Mouse (Mus musculus) kidney, adult 2 months (tissue): ENCODE results near the gene Fancg.

Source experiments
- CTCF ChIP-seq: fragments of 200-500 bp; conservative IDR thresholded peaks from 2 replicates; pipeline ENCODE4 v1.5.1; 2011; ENCODE audit warnings: low read depth, mild to moderate bottlenecking, control low read depth, low read length, moderate library complexity, mixed read lengths; ENCODE audit not compliant: insufficient read depth, insufficient read length
- POLR2A ChIP-seq: fragments of 200-500 bp; IDR thresholded peaks from one replicate; pipeline ENCODE4 v1.6.1; 2011; ENCODE audit warnings: low read depth, low read length, control low read depth

- TF ChIP-seq POLR2A, result no peak
- TF ChIP-seq CTCF, result no peak
These were observed 56.7 kb downstream of the Fancg start for GRCm38 (mm10) chr4:42953435-42954094.
